Mouse (Mus musculus): ENCODE data around the gene Gga2.

- TF ChIP-seq CTCF (conservative IDR thresholded peaks at IDR 0.05 in 1 of 2, IDR thresholded peaks at IDR 0.05 in 1 of 2; ENCODE audit: low read depth in 2 of 2, low read length in 2 of 2): no peak
- no peak for TF ChIP-seq ZNF384 (IDR thresholded peaks at IDR 0.05; ENCODE audit: low read depth, low read length)
- no peak for TF ChIP-seq POLR2A (IDR thresholded peaks at IDR 0.05; ENCODE audit: low read depth, low read length)
- no peak for TF ChIP-seq ZMIZ1 (IDR thresholded peaks at IDR 0.05; ENCODE audit: low read depth, low read length)
- TF ChIP-seq CHD1 (IDR thresholded peaks at IDR 0.05; ENCODE audit: low read depth, low read length): no peak
- no peak for TF ChIP-seq NELFE (IDR thresholded peaks at IDR 0.05; ENCODE audit: low read depth, low read length)
- no peak for TF ChIP-seq MAFK (IDR thresholded peaks at IDR 0.05; ENCODE audit: insufficient replicate concordance, low read length)
- TF ChIP-seq CHD2 (IDR thresholded peaks at IDR 0.05; ENCODE audit: low read length): no peak
- no peak for TF ChIP-seq EP300 (IDR thresholded peaks at IDR 0.05; ENCODE audit: low read length)
- TF ChIP-seq MEF2A (IDR thresholded peaks at IDR 0.05; ENCODE audit: borderline replicate concordance, low read depth, low read length): no peak
These were observed 5.3 kb downstream of the Gga2 start for GRCm38 (mm10) chr7:122015734-122016133.
